Mouse (Mus musculus) heart, postnatal 0 days (tissue): ENCODE measurements at regions not wholly inside any gene's neighbourhood (a gene's known extent, or its start where the extent isn't known, plus 50 kb on each side); places are given as distances from the start of the nearest gene placed in this dataset.

ENCODE experiments used
- CTCF ChIP-seq: IDR thresholded peaks from 2 replicates; pipeline ENCODE4 v1.5.1; 2016; ENCODE audit warnings: antibody characterized with exemption, control low read depth, low read depth
- EP300 ChIP-seq: IDR thresholded peaks from 2 replicates; pipeline ENCODE4 v1.6.1; 2016; ENCODE audit warnings: antibody characterized with exemption, low read depth

- TF ChIP-seq CTCF (no peak), EP300 (no peak)
Observed at GRCm38 (mm10) chr4:143051205-143051604, 161.6 kb downstream of the Prdm2 start.
